Mouse (Mus musculus) heart, embryonic 14.5 days (tissue): ENCODE results near the gene Gm49380. TPM values are rescaled to one million over a fixed set of nuclear protein-coding genes. Genes with fewer than 3 reads are reported as not detected.

Source experiments
- ATAC-seq: fragments of 200-750 bp; cut with Nextera tagmentation; 2 replicates; pipeline ENCODE4 v1.8.0; 2017; ENCODE audit warnings: low read depth, moderate TSS enrichment; ENCODE audit not compliant: insufficient number of reproducible peaks, insufficient read depth, low FRiP score
- H3K27ac ChIP-seq, 2 experiments: fragments of 200-500 bp in 1 of 2; fragments of 300-500 bp in 1 of 2; sonication (generic) in 1 of 2; replicated peaks in 1 of 2; 2 replicates each; pipeline ENCODE4 v1.5.1; 2012 to 2014; ENCODE audit warnings: low read depth in 2 of 2, low read length in 2 of 2, control low read depth in 1 of 2, mild to moderate bottlenecking in 1 of 2, mixed read lengths in 1 of 2; ENCODE audit not compliant: control insufficient read depth in 1 of 2, insufficient read depth in 1 of 2
- H3K27me3 ChIP-seq: fragments of 300-500 bp; sonication (generic); 2 replicates; pipeline ENCODE4 v1.6.1; 2014; ENCODE audit warnings: mild to moderate bottlenecking, low read length, control low read depth; ENCODE audit not compliant: control insufficient read depth, insufficient read depth
- H3K36me3 ChIP-seq: fragments of 300-500 bp; sonication (generic); 2 replicates; pipeline ENCODE4 v1.6.1; 2014; ENCODE audit warnings: mild to moderate bottlenecking, control low read depth, low read length, mixed read lengths; ENCODE audit not compliant: control insufficient read depth, insufficient read depth
- H3K4me1 ChIP-seq, 2 experiments: fragments of 200-500 bp in 1 of 2; fragments of 300-500 bp in 1 of 2; sonication (generic) in 1 of 2; 2 replicates each; pipeline ENCODE4 v1.6.1; 2012 to 2014; ENCODE audit warnings: low read length in 2 of 2, control low read depth in 1 of 2, mixed read lengths in 1 of 2; ENCODE audit not compliant: control insufficient read depth in 2 of 2, insufficient read depth in 2 of 2
- H3K4me2 ChIP-seq: fragments of 300-500 bp; sonication (generic); 2 replicates; pipeline ENCODE4 v1.6.1; 2014; ENCODE audit warnings: mild to moderate bottlenecking, low read length
- H3K4me3 ChIP-seq, 2 experiments: fragments of 200-500 bp in 1 of 2; fragments of 300-500 bp in 1 of 2; sonication (generic) in 1 of 2; 2 replicates each; pipeline ENCODE4 v1.5.1; 2012 to 2014; ENCODE audit warnings: low read length in 2 of 2, mild to moderate bottlenecking in 2 of 2, control low read depth in 1 of 2, low read depth in 1 of 2, moderate library complexity in 1 of 2; ENCODE audit not compliant: control insufficient read depth in 1 of 2, insufficient read depth in 1 of 2
- H3K9ac ChIP-seq: fragments of 300-500 bp; sonication (generic); 2 replicates; pipeline ENCODE4 v1.6.1; 2014; ENCODE audit warnings: mild to moderate bottlenecking, low read length
- H3K9me3 ChIP-seq: fragments of 300-500 bp; sonication (generic); 2 replicates; pipeline ENCODE4 v1.6.1; 2016; ENCODE audit warnings: low read length, control low read depth; ENCODE audit not compliant: control insufficient read depth
- WGBS: fragments of 180-500 bp; shearing (Covaris S2); extraction: QIAGEN DNeasy Blood & Tissue Kit; methylation state at CpG from one replicate; pipeline ENCODE4 v1.1.7; 2014; 5-methylcytosine and 5-hydroxymethylcytosine counted together
- polyA plus RNA-seq: library from polyadenylated mRNA; unstranded; fragments of >200 nt; fragmentation: Nextera tagmentation; extraction: Ambion mirVana; gene quantifications from 2 replicates; pipeline ENCODE4 v1.2.1, GENCODE M21; 2014

Gm49380 gene
- polyA plus RNA-seq, 1 experiment from 2014 or later, result 0.08 TPM

GRCm38 (mm10) chr9:44048541-44049380 lies 64.5 kb downstream of the Gm49380 start:
- Histone ChIP-seq H3K4me1 (peaks cover 0 to 3% of the 10 kb centered on the region in 2 experiments; a peak in 3 of 4 replicates), H3K36me3 (no peaks in the 10 kb centered on the region), H3K27me3 (peaks cover 26% of the 10 kb centered on the region), H3K27ac (no peak overlapping the region), H3K4me3 (no peak overlapping the region), H3K9me3 (no peaks in the 10 kb centered on the region), H3K4me2 (no peak overlapping the region), H3K9ac (no peak overlapping the region)
- no peak for ATAC-seq
- WGBS, result 63% methylated on average over 15 of the region's 15 CpGs

GRCm38 (mm10) chr9:44047571-44048490 lies 65.5 kb downstream of the Gm49380 start:
- Histone ChIP-seq H3K9me3 (no peaks in the 10 kb centered on the region), H3K36me3 (no peaks in the 10 kb centered on the region), H3K9ac (no peak overlapping the region), H3K27ac (no peak overlapping the region), H3K4me3 (no peak overlapping the region), H3K4me1 (peaks cover 8 to 12% of the 10 kb centered on the region in 2 experiments; a peak in 3 of 4 replicates), H3K27me3 (peaks cover 35% of the 10 kb centered on the region), H3K4me2 (no peak overlapping the region)
- 67% methylated on average over 14 of the region's 14 CpGs for WGBS
- no peak for ATAC-seq

GRCm38 (mm10) chr9:44047071-44047470 lies 66.2 kb downstream of the Gm49380 start:
- Histone ChIP-seq H3K27me3 (peaks cover 38% of the 10 kb centered on the region), H3K27ac (no peak overlapping the region), H3K9ac (no peak overlapping the region), H3K4me3 (no peak overlapping the region), H3K4me2 (no peak overlapping the region), H3K9me3 (no peaks in the 10 kb centered on the region), H3K36me3 (no peaks in the 10 kb centered on the region), H3K4me1 (peaks cover 8 to 14% of the 10 kb centered on the region in 2 experiments; a peak in 3 of 4 replicates)
- ATAC-seq, result no peak
- WGBS, result 58% methylated on average over 6 of the region's 6 CpGs

GRCm38 (mm10) chr9:44046426-44046825 lies 66.9 kb downstream of the Gm49380 start:
- H3K27me3 ChIP-seq, result peaks cover 44% of the 10 kb centered on the region
- H3K4me3 ChIP-seq, result no peak overlapping the region
- no peaks in the 10 kb centered on the region for H3K36me3 ChIP-seq
- H3K4me1 ChIP-seq, result peaks cover 8 to 14% of the 10 kb centered on the region in 2 experiments; a peak in 3 of 4 replicates
- no peak overlapping the region for H3K27ac ChIP-seq
- H3K4me2 ChIP-seq, result no peak overlapping the region
- WGBS, result 85% methylated on average over 12 of the region's 12 CpGs
- H3K9ac ChIP-seq, result no peak overlapping the region
- ATAC-seq, result no peak
- no peaks in the 10 kb centered on the region for H3K9me3 ChIP-seq

- 76% methylated on average over 5 of the region's 5 CpGs for WGBS
- Histone ChIP-seq H3K27me3 (peaks cover 45% of the 10 kb centered on the region), H3K4me3 (no peak overlapping the region), H3K27ac (no peak overlapping the region), H3K36me3 (no peaks in the 10 kb centered on the region), H3K9ac (no peak overlapping the region), H3K9me3 (no peaks in the 10 kb centered on the region), H3K4me1 (peaks cover 8 to 14% of the 10 kb centered on the region in 2 experiments; a peak in 3 of 4 replicates), H3K4me2 (no peak overlapping the region)
- ATAC-seq, result no peak
These were observed 67.4 kb downstream of the Gm49380 start for GRCm38 (mm10) chr9:44045884-44046272.

- Histone ChIP-seq H3K4me1 (peaks cover 8 to 14% of the 10 kb centered on the region in 2 experiments; a peak in 3 of 4 replicates), H3K9ac (no peak overlapping the region), H3K4me3 (no peak overlapping the region), H3K4me2 (no peak overlapping the region), H3K27me3 (peaks cover 45% of the 10 kb centered on the region), H3K27ac (no peak overlapping the region), H3K9me3 (no peaks in the 10 kb centered on the region), H3K36me3 (no peaks in the 10 kb centered on the region)
- WGBS, result 82% methylated on average over 3 of the region's 3 CpGs
- ATAC-seq, result no peak
These were observed 68.0 kb downstream of the Gm49380 start for GRCm38 (mm10) chr9:44045158-44045883.
